Mouse (Mus musculus): ENCODE measurements around the gene Ifit3. TPM values are rescaled to one million over a fixed set of nuclear protein-coding genes. Genes with fewer than 3 reads are reported as not detected.

Ifit3 gene
- total RNA-seq, 2 experiments from 2014 or later, result 4.0 to 4.5 TPM

- peak; percentile 37 to 43 for DNase-seq (ENCODE audit: low spot score in 2 of 2)
- intact Hi-C loops (cut with DNase I), result loop anchor here (1.0 to 10.0 kb wide), 3 partner anchors 87 to 392 kb away; partner anchors contain the start of gene Ifit2
Observed at GRCm38 (mm10) chr19:34636933-34637557, 53.7 kb downstream of the Ifit3 start.

Other genes with a start within 250 kb of the Ifit3 start
- gene Ch25h, start 108.4 kb upstream of the Ifit3 start, total RNA-seq (2021), result under 1 TPM; 0.62 to 0.77 TPM
- gene Lipa, start 56.1 kb upstream of the Ifit3 start, total RNA-seq (2021), result 10 to 100 TPM; 15.8 to 17.0 TPM
- gene Ifit2, start 32.8 kb upstream of the Ifit3 start, total RNA-seq (2021), result 1 to 10 TPM; 7.2 to 7.8 TPM
- gene Ifit1bl1, start 18.4 kb downstream of the Ifit3 start, total RNA-seq (2021), result 1 to 10 TPM; 1.7 to 1.8 TPM
- 1 to 10 TPM; 1.5 to 2.0 TPM for gene Ifit3b, start 24.4 kb downstream of the Ifit3 start, total RNA-seq (2021)
- gene Ifit1bl2, start 57.2 kb downstream of the Ifit3 start, total RNA-seq (2021), result under 1 TPM; 0.27 to 0.43 TPM
- 1 to 10 TPM in 1 of 2 experiments, under 1 TPM in 1; 0.72 to 1.3 TPM for gene Ifit1, start 57.3 kb downstream of the Ifit3 start, total RNA-seq (2021)
- gene Slc16a12, start 163.8 kb downstream of the Ifit3 start, total RNA-seq (2021), result 1 to 10 TPM; 1.8 to 2.7 TPM

Data from left cerebral cortex, postnatal 36 days (tissue).